Mouse (Mus musculus): Measurements from ENCODE around the gene Pcsk5. TPM values are rescaled to one million over a fixed set of nuclear protein-coding genes. Genes with fewer than 3 reads are reported as not detected.

Pcsk5 gene
- polyA plus RNA-seq, 1 experiment, result 1.2 TPM

GRCm38 (mm10) chr19:17834894-17835293, 2.5 kb downstream of the Pcsk5 start:
- Histone ChIP-seq H3K27ac (ENCODE audit: insufficient read depth, low read length) (no peak overlapping the region), H3K4me3 (ENCODE audit: extremely low read depth, insufficient read depth, insufficient read length) (no peak overlapping the region), H3K4me1 (ENCODE audit: control insufficient read depth, insufficient read depth, insufficient read length) (no peaks in the 10 kb centered on the region), H3K27me3 (ENCODE audit: control insufficient read depth, insufficient read depth, low read length) (peaks cover 5% of the 10 kb centered on the region), H3K36me3 (ENCODE audit: control insufficient read depth, insufficient read depth, low read length) (no peaks in the 10 kb centered on the region)
- TF ChIP-seq CTCF (IDR thresholded peaks at IDR 0.05; ENCODE audit: extremely low read depth, insufficient read depth, insufficient read length, insufficient replicate concordance) (no peak), POLR2A (IDR thresholded peaks at IDR 0.05; ENCODE audit: low read depth, low read length) (no peak)
- DNase-seq (ENCODE audit: low read depth in 1 of 2, low spot score in 2 of 2), result no peak

GRCm38 (mm10) chr19:17831376-17831775, 6.1 kb downstream of the Pcsk5 start:
- Histone ChIP-seq H3K4me1 (ENCODE audit: control insufficient read depth, insufficient read depth, insufficient read length) (no peaks in the 10 kb centered on the region), H3K27me3 (ENCODE audit: control insufficient read depth, insufficient read depth, low read length) (no peaks in the 10 kb centered on the region), H3K36me3 (ENCODE audit: control insufficient read depth, insufficient read depth, low read length) (no peaks in the 10 kb centered on the region), H3K27ac (ENCODE audit: insufficient read depth, low read length) (no peak overlapping the region), H3K4me3 (ENCODE audit: extremely low read depth, insufficient read depth, insufficient read length) (no peak overlapping the region)
- TF ChIP-seq CTCF (IDR thresholded peaks at IDR 0.05; ENCODE audit: extremely low read depth, insufficient read depth, insufficient read length, insufficient replicate concordance) (no peak), POLR2A (IDR thresholded peaks at IDR 0.05; ENCODE audit: low read depth, low read length) (no peak)
- no peak for DNase-seq (ENCODE audit: low read depth in 1 of 2, low spot score in 2 of 2)
- 88% methylated on average over 2 of the region's 2 CpGs for WGBS

GRCm38 (mm10) chr19:17828414-17828813, 9.0 kb downstream of the Pcsk5 start:
- TF ChIP-seq POLR2A (IDR thresholded peaks at IDR 0.05; ENCODE audit: low read depth, low read length) (no peak), CTCF (IDR thresholded peaks at IDR 0.05; ENCODE audit: extremely low read depth, insufficient read depth, insufficient read length, insufficient replicate concordance) (no peak)
- H3K4me3 ChIP-seq (ENCODE audit: extremely low read depth, insufficient read depth, insufficient read length), result no peak overlapping the region
- no peak overlapping the region for H3K27ac ChIP-seq (ENCODE audit: insufficient read depth, low read length)
- no peaks in the 10 kb centered on the region for H3K36me3 ChIP-seq (ENCODE audit: control insufficient read depth, insufficient read depth, low read length)
- DNase-seq (ENCODE audit: low read depth in 1 of 2, low spot score in 2 of 2), result no peak
- no peaks in the 10 kb centered on the region for H3K27me3 ChIP-seq (ENCODE audit: control insufficient read depth, insufficient read depth, low read length)
- H3K4me1 ChIP-seq (ENCODE audit: control insufficient read depth, insufficient read depth, insufficient read length), result no peaks in the 10 kb centered on the region
- WGBS, result 17% methylated on average over 8 of the region's 8 CpGs

GRCm38 (mm10) chr19:17826694-17827093, 10.7 kb downstream of the Pcsk5 start:
- DNase-seq (ENCODE audit: low read depth in 1 of 2, low spot score in 2 of 2), result no peak
- Histone ChIP-seq H3K4me3 (ENCODE audit: extremely low read depth, insufficient read depth, insufficient read length) (no peak overlapping the region), H3K27me3 (ENCODE audit: control insufficient read depth, insufficient read depth, low read length) (no peaks in the 10 kb centered on the region), H3K27ac (ENCODE audit: insufficient read depth, low read length) (no peak overlapping the region), H3K4me1 (ENCODE audit: control insufficient read depth, insufficient read depth, insufficient read length) (no peaks in the 10 kb centered on the region), H3K36me3 (ENCODE audit: control insufficient read depth, insufficient read depth, low read length) (no peaks in the 10 kb centered on the region)
- TF ChIP-seq CTCF (IDR thresholded peaks at IDR 0.05; ENCODE audit: extremely low read depth, insufficient read depth, insufficient read length, insufficient replicate concordance), result no peak
- no peak for TF ChIP-seq POLR2A (IDR thresholded peaks at IDR 0.05; ENCODE audit: low read depth, low read length)
- WGBS, result 81% methylated on average over 3 of the region's 3 CpGs

- Histone ChIP-seq H3K4me3 (ENCODE audit: extremely low read depth, insufficient read depth, insufficient read length) (no peak overlapping the region), H3K4me1 (ENCODE audit: control insufficient read depth, insufficient read depth, insufficient read length) (no peaks in the 10 kb centered on the region), H3K36me3 (ENCODE audit: control insufficient read depth, insufficient read depth, low read length) (no peaks in the 10 kb centered on the region), H3K27ac (ENCODE audit: insufficient read depth, low read length) (no peak overlapping the region), H3K27me3 (ENCODE audit: control insufficient read depth, insufficient read depth, low read length) (no peaks in the 10 kb centered on the region)
- no peak for DNase-seq (ENCODE audit: low read depth in 1 of 2, low spot score in 2 of 2)
- no peak for TF ChIP-seq CTCF (IDR thresholded peaks at IDR 0.05; ENCODE audit: extremely low read depth, insufficient read depth, insufficient read length, insufficient replicate concordance)
- TF ChIP-seq POLR2A (IDR thresholded peaks at IDR 0.05; ENCODE audit: low read depth, low read length), result no peak
- WGBS, result 90% methylated on average over 2 of the region's 2 CpGs
These were observed 17.4 kb downstream of the Pcsk5 start for GRCm38 (mm10) chr19:17820046-17820445.

- H3K4me1 ChIP-seq (ENCODE audit: control insufficient read depth, insufficient read depth, insufficient read length), result no peaks in the 10 kb centered on the region
- no peaks in the 10 kb centered on the region for H3K27me3 ChIP-seq (ENCODE audit: control insufficient read depth, insufficient read depth, low read length)
- H3K27ac ChIP-seq (ENCODE audit: insufficient read depth, low read length), result no peak overlapping the region
- no peak for DNase-seq (ENCODE audit: low read depth in 1 of 2, low spot score in 2 of 2)
- no peaks in the 10 kb centered on the region for H3K36me3 ChIP-seq (ENCODE audit: control insufficient read depth, insufficient read depth, low read length)
- H3K4me3 ChIP-seq (ENCODE audit: extremely low read depth, insufficient read depth, insufficient read length), result no peak overlapping the region
- 84% methylated on average over 5 of the region's 5 CpGs for WGBS
- TF ChIP-seq CTCF (IDR thresholded peaks at IDR 0.05; ENCODE audit: extremely low read depth, insufficient read depth, insufficient read length, insufficient replicate concordance) (no peak), POLR2A (IDR thresholded peaks at IDR 0.05; ENCODE audit: low read depth, low read length) (no peak)
These were observed 18.4 kb downstream of the Pcsk5 start for GRCm38 (mm10) chr19:17819081-17819480.

GRCm38 (mm10) chr19:17815062-17815461, 22.4 kb downstream of the Pcsk5 start:
- TF ChIP-seq POLR2A (IDR thresholded peaks at IDR 0.05; ENCODE audit: low read depth, low read length) (no peak), CTCF (IDR thresholded peaks at IDR 0.05; ENCODE audit: extremely low read depth, insufficient read depth, insufficient read length, insufficient replicate concordance) (no peak)
- 88% methylated on average over 3 of the region's 3 CpGs for WGBS
- H3K4me3 ChIP-seq (ENCODE audit: extremely low read depth, insufficient read depth, insufficient read length), result no peak overlapping the region

More at GRCm38 (mm10) chr19:17815062-17815461, 22.4 kb downstream of the Pcsk5 start:
- no peak for DNase-seq (ENCODE audit: low read depth in 1 of 2, low spot score in 2 of 2)
- H3K27ac ChIP-seq (ENCODE audit: insufficient read depth, low read length), result no peak overlapping the region
- H3K27me3 ChIP-seq (ENCODE audit: control insufficient read depth, insufficient read depth, low read length), result no peaks in the 10 kb centered on the region
- H3K36me3 ChIP-seq (ENCODE audit: control insufficient read depth, insufficient read depth, low read length), result no peaks in the 10 kb centered on the region
- H3K4me1 ChIP-seq (ENCODE audit: control insufficient read depth, insufficient read depth, insufficient read length), result no peaks in the 10 kb centered on the region
